Comparison of ENCODE assay signal across 28 mouse cellular contexts in genomic region chr3:138282556-138282955, GRCm38 (mm10). TPM values are rescaled to one million over a fixed set of nuclear protein-coding genes. Genes with fewer than 3 reads are reported as not detected.
A peak's percentile ranks its signal among the peaks of the same experiment; 100 is the strongest.
DNase-seq lines count a peak whose midpoint lies in the region; ATAC-seq and TF ChIP-seq lines count a peak whose summit lies in the region.
"Had no signal": no experiment of that assay in that cellular context is flagged by ENCODE, and none has a peak within 500 bp of the region (broad histone marks: within the 10 kb centered on the region; RNA-seq: fewer than 3 reads in every experiment).

No protein-coding gene starts in this region.

- TF ChIP-seq POLR2A in liver, adult 2 months (IDR thresholded peaks at IDR 0.05; ENCODE audit: extremely low read depth, insufficient read depth, low read length): 0 out of 2 replicates have a peak, but pooled peaks have one; percentile 5

- no peak for ATAC-seq in liver, postnatal 0 days
- no peak for ATAC-seq in lung, embryonic 16.5 days (ENCODE audit: low read depth)
- ATAC-seq: activated CD4-positive, CD25-positive, alpha-beta regulatory T cell, adult 4 months; CD4-positive, CD25-positive, alpha-beta regulatory T cell, adult 4 months; Patski had no signal

- no peaks in the 10 kb centered on the region for H3K27me3 ChIP-seq in liver, adult 2 months (ENCODE audit: control insufficient read depth, insufficient read depth, low read length)
- no peaks in the 10 kb centered on the region for H3K27me3 ChIP-seq in liver, postnatal 0 days (ENCODE audit: insufficient read depth, low read length)
- no peaks in the 10 kb centered on the region for H3K27me3 ChIP-seq in lung, embryonic 16.5 days (ENCODE audit: control insufficient read depth, insufficient read depth, low read depth, low read length)
- H3K27me3 ChIP-seq: CH12.LX, Patski had no signal

- peak overlapping the region; percentile 0; the same call in 1 of the 2 replicates for H3K4me3 ChIP-seq in liver, adult 2 months (ENCODE audit: insufficient read depth, low read depth, low read length)
- H3K4me3 ChIP-seq in liver, postnatal 0 days (ENCODE audit: low read depth, low read length): no peak overlapping the region
- H3K4me3 ChIP-seq in lung, embryonic 16.5 days (ENCODE audit: low read length): no peak overlapping the region

- H3K9ac ChIP-seq in liver, adult 2 months (ENCODE audit: low read depth, low read length): peak overlapping the region; percentile 38
- H3K9ac ChIP-seq in liver, postnatal 0 days (replicated peaks): no peak overlapping the region
- H3K9ac ChIP-seq in lung, embryonic 16.5 days (ENCODE audit: low read length): no peak overlapping the region

- TF ChIP-seq CTCF in liver, adult 2 months (IDR thresholded peaks at IDR 0.05; ENCODE audit: low read depth, low read length): no peak
- TF ChIP-seq CTCF in liver, postnatal 0 days (IDR thresholded peaks at IDR 0.05; ENCODE audit: low read depth): no peak

- WGBS in liver, adult 2 months: 36% methylated on average over 9 of the region's 9 CpGs
- WGBS in liver, postnatal 0 days (ENCODE audit: insufficient replicate concordance): 84% methylated on average over 9 of the region's 9 CpGs
- WGBS in lung, embryonic 16.5 days: 93% methylated on average over 9 of the region's 9 CpGs

- TF ChIP-seq EP300 in liver, postnatal 0 days (IDR thresholded peaks at IDR 0.05; ENCODE audit: low read depth): no peak

- H3K9me3 ChIP-seq in liver, postnatal 0 days (ENCODE audit: low read length): no peaks in the 10 kb centered on the region
- no peaks in the 10 kb centered on the region for H3K9me3 ChIP-seq in lung, embryonic 16.5 days (ENCODE audit: control insufficient read depth, low read length)
- H3K9me3 ChIP-seq: G1E had no signal

- DNase-seq in adrenal gland, adult 2 months: peak; percentile 10
- DNase-seq in adrenal gland, postnatal 4 days (ENCODE audit: low spot score in 2 of 2): no peak
- peak; percentile 80 for DNase-seq in liver, adult 2 months (ENCODE audit: extremely low read depth, low read depth, low spot score)
- no peak for DNase-seq in liver, postnatal 0 days
- no peak for DNase-seq in lung, postnatal 25 days (ENCODE audit: low spot score)
- peak; percentile 26 for DNase-seq in retina, postnatal 1 day
- no peak for DNase-seq in retina, embryonic 14.5 days (ENCODE audit: low spot score)
- DNase-seq: adrenal gland, adult 8-10 months; adrenal gland, postnatal 10 days; adrenal gland, postnatal 14 days; adrenal gland, postnatal 25 days; adrenal gland, postnatal 36 days; B cell, adult 2 months; cerebellum, adult 11 months; cerebellum, adult 11-12 months; cerebellum, adult 18-20 months; cerebellum, adult 2 months had no signal

- peaks cover 14% of the 10 kb centered on the region for H3K4me1 ChIP-seq in liver, adult 2 months (ENCODE audit: control insufficient read depth, insufficient read depth, low read length)
- peaks cover 3% of the 10 kb centered on the region; the same call in 1 of the 2 replicates for H3K4me1 ChIP-seq in liver, postnatal 0 days (ENCODE audit: insufficient read depth)
- no peaks in the 10 kb centered on the region; the same call in 1 of the 2 replicates for H3K4me1 ChIP-seq in lung, embryonic 16.5 days (replicated peaks; ENCODE audit: control insufficient read depth, insufficient read depth, low read length)

- H3K27ac ChIP-seq in liver, adult 2 months (replicated peaks; ENCODE audit: insufficient read depth, low read depth, low read length): no peak overlapping the region
- H3K27ac ChIP-seq in liver, postnatal 0 days (ENCODE audit: low read depth): no peak overlapping the region
- H3K27ac ChIP-seq in lung, embryonic 16.5 days (ENCODE audit: low read length): peak overlapping the region; percentile 23; the same call in 1 of the 2 replicates

- H3K79me2 ChIP-seq in liver, adult 2 months (ENCODE audit: control insufficient read depth, insufficient read depth, low read length): no peaks in the 10 kb centered on the region

- H3K4me2 ChIP-seq in liver, postnatal 0 days (ENCODE audit: low read depth, low read length): no peak overlapping the region
- no peak overlapping the region for H3K4me2 ChIP-seq in lung, embryonic 16.5 days (ENCODE audit: low read depth, low read length)

- peaks cover 69% of the 10 kb centered on the region for H3K36me3 ChIP-seq in liver, adult 2 months (ENCODE audit: control insufficient read depth, insufficient read depth, low read length)
- H3K36me3 ChIP-seq in liver, postnatal 0 days (replicated peaks; ENCODE audit: insufficient read depth, low read length): peaks cover 25% of the 10 kb centered on the region
- peaks cover 15% of the 10 kb centered on the region for H3K36me3 ChIP-seq in lung, embryonic 16.5 days (ENCODE audit: control insufficient read depth, insufficient read depth, low read length)
- H3K36me3 ChIP-seq: G1E had no signal

RNA-seq across cellular contexts. Expression of gene Adh1, which starts 21.8 kb away (rescaled TPM):
- total RNA-seq in adrenal gland, adult 2 months (2021): 1,000 to 10,000 TPM; 1,828 to 8,328 TPM
- 1,650 and 3,116 TPM in 2 replicates for polyA plus RNA-seq in adrenal gland, adult 2 months (2012; rRNA removed)
- total RNA-seq in adrenal gland, postnatal 4 days (2021): 1,000 to 10,000 TPM; 4,514 to 5,007 TPM
- total RNA-seq in liver, adult 2 months (2014; rRNA removed): 2,711 and 3,373 TPM in 2 replicates
- 3,177 and 3,191 TPM in 2 replicates for polyA plus RNA-seq in liver, adult 2 months (2012; rRNA removed)
- polyA plus RNA-seq in liver, postnatal 0 days (2015; fragmentation: Nextera tagmentation; extraction: Ambion mirVana): 434 and 496 TPM in 2 replicates
- 1,307 and 1,323 TPM in 2 replicates for polyA plus RNA-seq in lung, embryonic 16.5 days (2015; fragmentation: Nextera tagmentation; extraction: Ambion mirVana)
- total RNA-seq: CH12.LX had no signal
- polyA plus RNA-seq: G1E had no signal

RNA-seq across cellular contexts. Expression of gene Adh6a, which starts 30.5 kb away (rescaled TPM):
- total RNA-seq in adrenal gland, adult 2 months (2021): not detected
- polyA plus RNA-seq in adrenal gland, adult 2 months (2012; rRNA removed): not detected in 2 replicates
- total RNA-seq in adrenal gland, postnatal 4 days (2021): not detected
- total RNA-seq in liver, adult 2 months (2014; rRNA removed): not detected in 2 replicates
- not detected in 2 replicates for polyA plus RNA-seq in liver, adult 2 months (2012; rRNA removed)
- not detected in 2 replicates for polyA plus RNA-seq in liver, postnatal 0 days (2015; fragmentation: Nextera tagmentation; extraction: Ambion mirVana)
- 0.19 TPM in 1 of 2 replicates, not detected in the other for polyA plus RNA-seq in lung, embryonic 16.5 days (2015; fragmentation: Nextera tagmentation; extraction: Ambion mirVana)
- total RNA-seq: adrenal gland, adult 18-20 months; adrenal gland, adult 8-10 months; adrenal gland, postnatal 14 days; adrenal gland, postnatal 25 days; adrenal gland, postnatal 36 days; CH12.LX; ES-E14; MEL had no signal
- polyA plus RNA-seq: activated CD4-positive, CD25-positive, alpha-beta regulatory T cell, adult 4 months; brain, embryonic 14.5 days; C2C12; CD4-positive, CD25-positive, alpha-beta regulatory T cell, adult 4 months; cerebellum, adult 2 months; G1E had no signal

RNA-seq across cellular contexts. Expression of gene Adh6b, which starts 59.0 kb away (rescaled TPM):
- total RNA-seq in adrenal gland, adult 2 months (2021): under 1 TPM in 1 of 2 experiments, not detected in 1; 0.17 TPM
- 0.06 TPM in 1 of 2 replicates, not detected in the other for polyA plus RNA-seq in adrenal gland, adult 2 months (2012; rRNA removed)
- total RNA-seq in adrenal gland, postnatal 4 days (2021): under 1 TPM; 0.48 to 0.73 TPM
- total RNA-seq in liver, adult 2 months (2014; rRNA removed): 0.07 TPM in 1 of 2 replicates, not detected in the other
- polyA plus RNA-seq in liver, adult 2 months (2012; rRNA removed): 0.06 TPM in 2 replicates
- polyA plus RNA-seq in liver, postnatal 0 days (2015; fragmentation: Nextera tagmentation; extraction: Ambion mirVana): 0.18 and 0.20 TPM in 2 replicates
- 0.14 and 0.31 TPM in 2 replicates for polyA plus RNA-seq in lung, embryonic 16.5 days (2015; fragmentation: Nextera tagmentation; extraction: Ambion mirVana)
- total RNA-seq: adrenal gland, postnatal 25 days; CH12.LX; ES-E14; MEL had no signal
- polyA plus RNA-seq: activated CD4-positive, CD25-positive, alpha-beta regulatory T cell, adult 4 months; C2C12; CD4-positive, CD25-positive, alpha-beta regulatory T cell, adult 4 months; cerebellum, adult 2 months; G1E had no signal

Comparison
In these comparisons a context has a peak if more than half of its experiments do, and no peak if none do; other contexts are left out.
1. DNase-seq: peak in adrenal gland, adult 2 months (single experiment), liver, adult 2 months (single experiment) and retina, postnatal 1 day (single experiment); none in adrenal gland, postnatal 4 days (0 of 2), liver, postnatal 0 days (single experiment), lung, postnatal 25 days (single experiment) and retina, embryonic 14.5 days (single experiment).